Mouse (Mus musculus) kidney, adult 2 months (tissue): ENCODE measurements around the gene 1810013L24Rik. TPM values are rescaled to one million over a fixed set of nuclear protein-coding genes. Genes with fewer than 3 reads are reported as not detected.

Experiments used
- DNase-seq: peaks from one replicate; pipeline ENCODE4 v3.0.0; 2021
- H3K27ac ChIP-seq: fragments of 200-500 bp; 2 replicates; pipeline ENCODE4 v1.5.1; 2012; ENCODE audit warnings: low read depth, low read length, control low read depth, inconsistent platforms; ENCODE audit not compliant: insufficient read depth
- H3K27me3 ChIP-seq: fragments of 200-500 bp; replicated peaks from 2 replicates; pipeline ENCODE4 v1.6.1; 2012; ENCODE audit warnings: mild to moderate bottlenecking, moderate library complexity, low read length, inconsistent platforms; ENCODE audit not compliant: control insufficient read depth, insufficient read depth
- H3K36me3 ChIP-seq: fragments of 200-500 bp; 2 replicates; pipeline ENCODE4 v1.6.1; 2012; ENCODE audit warnings: mild to moderate bottlenecking, moderate library complexity, low read length, inconsistent platforms; ENCODE audit not compliant: control insufficient read depth, insufficient read depth
- H3K4me1 ChIP-seq: fragments of 200-500 bp; 2 replicates; pipeline ENCODE4 v1.6.1; 2011; ENCODE audit warnings: low read length; ENCODE audit not compliant: control insufficient read depth, insufficient read depth
- H3K4me3 ChIP-seq: fragments of 200-500 bp; 2 replicates; pipeline ENCODE4 v1.5.1; 2011; ENCODE audit warnings: mild to moderate bottlenecking, low read depth, low read length, control low read depth; ENCODE audit not compliant: insufficient read depth
- CTCF ChIP-seq: fragments of 200-500 bp; conservative IDR thresholded peaks from 2 replicates; pipeline ENCODE4 v1.5.1; 2011; ENCODE audit warnings: low read depth, mild to moderate bottlenecking, control low read depth, low read length, moderate library complexity, mixed read lengths; ENCODE audit not compliant: insufficient read depth, insufficient read length
- POLR2A ChIP-seq: fragments of 200-500 bp; IDR thresholded peaks from one replicate; pipeline ENCODE4 v1.6.1; 2011; ENCODE audit warnings: low read depth, low read length, control low read depth
- WGBS: fragments of 180-500 bp; shearing (Covaris S2); methylation state at CpG from one replicate; pipeline ENCODE4 v1.1.7; 2018; 5-methylcytosine and 5-hydroxymethylcytosine counted together
- polyA plus RNA-seq: library from polyadenylated mRNA; depleted of rRNA; stranded (reverse); fragments of >200 nt; gene quantifications from 2 replicates; pipeline ENCODE4 v1.2.3, GENCODE M21; 2012

1810013L24Rik gene
- polyA plus RNA-seq, 1 experiment, result 24.2 TPM

- no peaks in the 10 kb centered on the region for H3K27me3 ChIP-seq
- TF ChIP-seq POLR2A (no peak), CTCF (no peak)
- no peaks in the 10 kb centered on the region; the same call in 1 of the 2 replicates for H3K4me1 ChIP-seq
- no peak for DNase-seq
- WGBS, result 78% methylated on average over 4 of the region's 4 CpGs
- H3K4me3 ChIP-seq, result no peak overlapping the region
- no peaks in the 10 kb centered on the region for H3K36me3 ChIP-seq
- H3K27ac ChIP-seq, result no peak overlapping the region
Observed at GRCm38 (mm10) chr16:8822586-8822985, 7.3 kb upstream of the 1810013L24Rik start.

GRCm38 (mm10) chr16:8823661-8824060 is 6.2 kb upstream of the 1810013L24Rik start:
- Histone ChIP-seq H3K4me1 (no peaks in the 10 kb centered on the region; the same call in 1 of the 2 replicates), H3K27ac (no peak overlapping the region), H3K27me3 (no peaks in the 10 kb centered on the region), H3K36me3 (no peaks in the 10 kb centered on the region), H3K4me3 (no peak overlapping the region)
- peak; percentile 42 for DNase-seq
- TF ChIP-seq POLR2A, result no peak
- TF ChIP-seq CTCF, result no peak
- WGBS, result 68% methylated on average over 2 of the region's 2 CpGs

DNA sequence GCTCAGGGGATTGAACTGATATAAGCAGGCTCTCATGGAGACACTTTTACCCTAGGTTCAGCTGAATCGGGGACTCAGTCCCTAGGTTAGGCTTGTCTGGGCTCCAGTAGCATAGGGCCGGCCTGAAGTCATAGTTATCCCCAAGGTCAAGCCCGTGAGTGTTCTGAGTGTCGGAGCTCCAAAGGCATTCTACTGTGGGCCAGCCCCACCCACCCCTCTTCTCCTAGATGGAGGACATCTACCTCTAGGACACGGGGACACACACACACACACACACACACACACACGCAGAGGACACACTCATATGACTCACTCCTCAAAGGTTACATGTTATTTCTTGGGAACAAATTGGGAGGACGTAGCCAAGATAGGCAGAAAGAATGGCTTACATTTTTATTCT is 2.5 kb upstream of the 1810013L24Rik start:
- H3K27ac ChIP-seq, result no peak overlapping the region
- H3K4me3 ChIP-seq, result no peak overlapping the region
- TF ChIP-seq CTCF, result no peak
- TF ChIP-seq POLR2A, result no peak
- no peak for DNase-seq
- no peaks in the 10 kb centered on the region for H3K27me3 ChIP-seq
- 82% methylated on average over 7 of the region's 7 CpGs for WGBS
- peaks cover 1% of the 10 kb centered on the region; the same call in 1 of the 2 replicates for H3K36me3 ChIP-seq
- peaks cover 2% of the 10 kb centered on the region for H3K4me1 ChIP-seq

- Histone ChIP-seq H3K27me3 (no peaks in the 10 kb centered on the region), H3K4me3 (peak overlapping the region; percentile 49), H3K4me1 (peaks cover 9% of the 10 kb centered on the region), H3K36me3 (peaks cover 1% of the 10 kb centered on the region; the same call in 1 of the 2 replicates), H3K27ac (peak overlapping the region; percentile 98)
- 10% methylated on average over 33 of the region's 33 CpGs for WGBS
- DNase-seq, result peak; percentile 81
- TF ChIP-seq POLR2A (no peak), CTCF (peak; percentile 34)
Observed at GRCm38 (mm10) chr16:8828636-8829563, 1.0 kb upstream of the 1810013L24Rik start.

- DNase-seq, result peak; percentile 80
Observed at GRCm38 (mm10) chr16:8830431-8831211, 721 bp downstream of the 1810013L24Rik start.

DNA sequence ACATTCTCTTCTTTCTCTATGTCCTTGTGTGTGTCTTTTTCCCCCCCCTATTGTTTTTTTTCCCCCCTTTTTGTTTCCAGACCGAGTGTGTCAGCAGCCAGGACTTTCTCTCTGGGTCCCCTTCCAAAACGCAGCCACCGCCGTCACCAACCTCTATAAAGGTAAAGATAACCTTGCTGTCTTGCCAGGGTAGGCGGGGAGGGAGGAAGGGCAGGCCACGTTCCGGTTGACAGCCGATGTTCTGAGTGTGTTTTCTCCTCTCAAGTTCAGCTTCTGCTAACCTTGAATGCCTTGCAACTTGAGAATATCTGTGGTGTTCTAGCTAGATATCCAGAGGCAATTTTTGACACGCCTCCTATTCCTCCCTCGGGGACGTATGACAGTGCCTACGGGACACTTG is 1.3 kb downstream of the 1810013L24Rik start:
- peaks cover 3% of the 10 kb centered on the region; the same call in 1 of the 2 replicates for H3K36me3 ChIP-seq
- WGBS, result under 1% methylated on average over 12 of the region's 12 CpGs
- TF ChIP-seq POLR2A (no peak), CTCF (no peak)
- no peaks in the 10 kb centered on the region for H3K27me3 ChIP-seq
- peaks cover 16% of the 10 kb centered on the region for H3K4me1 ChIP-seq
- peak overlapping the region; percentile 99 for H3K4me3 ChIP-seq
- peak; percentile 64 for DNase-seq
- peak overlapping the region; percentile 100 for H3K27ac ChIP-seq

More at GRCm38 (mm10) chr16:8830431-8831211, 721 bp downstream of the 1810013L24Rik start:
- Histone ChIP-seq H3K36me3 (peaks cover 2% of the 10 kb centered on the region; the same call in 1 of the 2 replicates), H3K27ac (peak overlapping the region; percentile 100), H3K27me3 (no peaks in the 10 kb centered on the region), H3K4me3 (peak overlapping the region; percentile 99), H3K4me1 (peaks cover 15% of the 10 kb centered on the region)
- under 1% methylated on average over 74 of the region's 74 CpGs for WGBS
- TF ChIP-seq CTCF (no peak), POLR2A (peak; percentile 20)

- H3K36me3 ChIP-seq, result peaks cover 13% of the 10 kb centered on the region
- DNase-seq, result no peak
- H3K4me1 ChIP-seq, result peaks cover 25% of the 10 kb centered on the region
- 64% methylated on average over 1 of the region's 1 CpGs for WGBS
- no peak overlapping the region for H3K4me3 ChIP-seq
- TF ChIP-seq POLR2A, result no peak
- no peak overlapping the region for H3K27ac ChIP-seq
- H3K27me3 ChIP-seq, result no peaks in the 10 kb centered on the region
Observed at GRCm38 (mm10) chr16:8836876-8837275, 7.0 kb downstream of the 1810013L24Rik start.
